In the genomic region with DNA sequence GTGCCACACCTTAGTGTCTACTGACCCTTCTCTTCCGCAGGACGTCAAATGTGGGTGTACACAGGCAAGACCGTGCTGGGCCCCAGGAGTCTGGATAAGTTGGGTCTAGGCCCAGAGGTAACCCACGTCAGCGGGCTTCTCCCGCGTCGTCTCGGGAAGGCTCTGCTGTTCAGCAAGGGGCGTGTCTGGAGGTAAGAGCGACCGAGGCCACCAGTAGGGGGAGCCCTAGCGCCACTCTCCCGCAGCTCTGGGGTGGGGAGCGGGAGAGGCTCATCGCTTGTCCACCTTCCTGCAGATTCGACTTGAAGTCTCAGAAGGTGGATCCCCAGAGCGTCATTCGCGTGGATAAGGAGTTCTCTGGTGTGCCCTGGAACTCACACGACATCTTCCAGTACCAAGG, we compare ENCODE assay signal across 8 mouse cellular contexts. TPM values are rescaled to one million over a fixed set of nuclear protein-coding genes. Genes with fewer than 3 reads are reported as not detected.
DNase-seq lines count a peak whose midpoint lies in the region; ATAC-seq lines count a peak whose summit lies in the region.

No protein-coding gene starts in this region.

- peak overlapping the region; percentile 6; the same call in 1 of the 2 replicates for H3K4me3 ChIP-seq in intestine, embryonic 16.5 days (ENCODE audit: low read length)
- no peak overlapping the region for H3K4me3 ChIP-seq in limb, embryonic 15.5 days
- no peak overlapping the region for H3K4me3 ChIP-seq in midbrain, embryonic 16.5 days (ENCODE audit: low read depth, low read length)

- H3K9me3 ChIP-seq in intestine, embryonic 16.5 days (ENCODE audit: control insufficient read depth, low read length): peaks cover 4% of the 10 kb centered on the region; the same call in 1 of the 2 replicates
- H3K9me3 ChIP-seq in limb, embryonic 15.5 days: no peaks in the 10 kb centered on the region
- no peaks in the 10 kb centered on the region; the same call in 1 of the 2 replicates for H3K9me3 ChIP-seq in midbrain, embryonic 16.5 days (replicated peaks; ENCODE audit: control insufficient read depth, low read length, poor library complexity, severe bottlenecking)

- H3K36me3 ChIP-seq in intestine, embryonic 16.5 days (ENCODE audit: control insufficient read depth, insufficient read depth, low read length): no peaks in the 10 kb centered on the region
- no peaks in the 10 kb centered on the region for H3K36me3 ChIP-seq in limb, embryonic 15.5 days
- no peaks in the 10 kb centered on the region for H3K36me3 ChIP-seq in midbrain, embryonic 16.5 days (ENCODE audit: control insufficient read depth, insufficient read depth, low read length)

- H3K4me1 ChIP-seq in intestine, embryonic 16.5 days (ENCODE audit: control insufficient read depth, insufficient read depth, low read length): peaks cover 7% of the 10 kb centered on the region
- H3K4me1 ChIP-seq in limb, embryonic 15.5 days: peaks cover 31% of the 10 kb centered on the region
- H3K4me1 ChIP-seq in midbrain, embryonic 16.5 days (ENCODE audit: control insufficient read depth, insufficient read depth, low read length): peaks cover 13% of the 10 kb centered on the region

- DNase-seq in left cerebral cortex, adult 18-20 months (ENCODE audit: low spot score in 2 of 2): peak; percentile 88 to 90
- no peak for DNase-seq in left cerebral cortex, adult 11 months (ENCODE audit: low spot score)
- DNase-seq in cerebellum, postnatal 4 days (ENCODE audit: low spot score in 2 of 2): peak; percentile 79 to 90
- peak; percentile 41 for DNase-seq in gastrocnemius, postnatal 25 days
- peak; percentile 48 to 54 for DNase-seq in spleen, postnatal 36 days (ENCODE audit: low spot score in 2 of 2)

- H3K27me3 ChIP-seq in intestine, embryonic 16.5 days (replicated peaks; ENCODE audit: control insufficient read depth, insufficient read depth, low read length): peaks cover 43% of the 10 kb centered on the region
- H3K27me3 ChIP-seq in limb, embryonic 15.5 days: peaks cover 79% of the 10 kb centered on the region
- H3K27me3 ChIP-seq in midbrain, embryonic 16.5 days (ENCODE audit: control insufficient read depth, insufficient read depth, low read depth, low read length): peaks cover 33% of the 10 kb centered on the region

- peak overlapping the region; percentile 37; the same call in 1 of the 2 replicates for H3K4me2 ChIP-seq in intestine, embryonic 16.5 days (ENCODE audit: low read depth, low read length)
- H3K4me2 ChIP-seq in limb, embryonic 15.5 days: peak overlapping the region; percentile 19; the same call in 1 of the 2 replicates
- H3K4me2 ChIP-seq in midbrain, embryonic 16.5 days (ENCODE audit: low read length): peak overlapping the region; percentile 40

- H3K27ac ChIP-seq in intestine, embryonic 16.5 days (ENCODE audit: low read length): no peak overlapping the region
- no peak overlapping the region for H3K27ac ChIP-seq in limb, embryonic 15.5 days
- no peak overlapping the region for H3K27ac ChIP-seq in midbrain, embryonic 16.5 days (ENCODE audit: low read length)

- WGBS in intestine, embryonic 16.5 days: 1% methylated on average over 21 of the region's 21 CpGs
- WGBS in limb, embryonic 15.5 days: 1% methylated on average over 21 of the region's 21 CpGs
- WGBS in midbrain, embryonic 16.5 days: 1% methylated on average over 21 of the region's 21 CpGs

- H3K9ac ChIP-seq in intestine, embryonic 16.5 days (ENCODE audit: low read depth, low read length): 0 out of 2 replicates have a peak overlapping the region, but pooled peaks have one; percentile 10
- H3K9ac ChIP-seq in limb, embryonic 15.5 days: no peak overlapping the region
- 0 out of 2 replicates have a peak overlapping the region, but pooled peaks have one; percentile 4 for H3K9ac ChIP-seq in midbrain, embryonic 16.5 days (ENCODE audit: low read depth, low read length)

- peak; percentile 78 for ATAC-seq in intestine, embryonic 16.5 days
- ATAC-seq in limb, embryonic 15.5 days (ENCODE audit: insufficient number of reproducible peaks, low FRiP score, low TSS enrichment, low read depth): 0 out of 2 replicates have a peak, but pooled peaks have one; percentile 44
- ATAC-seq in midbrain, embryonic 16.5 days: peak; percentile 57

RNA-seq across cellular contexts. Expression of gene Slc12a5, which starts 7.4 kb away (rescaled TPM):
- 100 to 1,000 TPM; 538 to 565 TPM for total RNA-seq in left cerebral cortex, adult 18-20 months (2021)
- under 1 TPM; 0.21 to 0.38 TPM for total RNA-seq in gastrocnemius, postnatal 25 days (2021)
- polyA plus RNA-seq in intestine, embryonic 16.5 days (2015; fragmentation: Nextera tagmentation; extraction: Ambion mirVana): 0.23 and 0.32 TPM in 2 replicates
- 0.51 and 0.97 TPM in 2 replicates for polyA plus RNA-seq in limb, embryonic 15.5 days (2015; fragmentation: Nextera tagmentation; extraction: Ambion mirVana)
- polyA plus RNA-seq in midbrain, embryonic 16.5 days (2015; fragmentation: Nextera tagmentation; extraction: Ambion mirVana): 52.8 and 57.7 TPM in 2 replicates

RNA-seq across cellular contexts. Expression of gene Mmp9, which starts 12.6 kb away (rescaled TPM):
- 1 to 10 TPM; 2.0 to 2.1 TPM for total RNA-seq in left cerebral cortex, adult 18-20 months (2021)
- total RNA-seq in gastrocnemius, postnatal 25 days (2021): 1 to 10 TPM in 1 of 2 experiments, under 1 TPM in 1; 0.64 to 1.4 TPM
- 7.6 and 9.3 TPM in 2 replicates for polyA plus RNA-seq in intestine, embryonic 16.5 days (2015; fragmentation: Nextera tagmentation; extraction: Ambion mirVana)
- 22.2 and 52.4 TPM in 2 replicates for polyA plus RNA-seq in limb, embryonic 15.5 days (2015; fragmentation: Nextera tagmentation; extraction: Ambion mirVana)
- polyA plus RNA-seq in midbrain, embryonic 16.5 days (2015; fragmentation: Nextera tagmentation; extraction: Ambion mirVana): 26.7 and 28.0 TPM in 2 replicates

RNA-seq across cellular contexts. Expression of gene Zfp335, which starts 41.7 kb away (rescaled TPM):
- total RNA-seq in left cerebral cortex, adult 18-20 months (2021): 10 to 100 TPM; 25.0 to 25.1 TPM
- total RNA-seq in gastrocnemius, postnatal 25 days (2021): 1 to 10 TPM; 8.2 to 9.2 TPM
- 9.6 and 10.5 TPM in 2 replicates for polyA plus RNA-seq in intestine, embryonic 16.5 days (2015; fragmentation: Nextera tagmentation; extraction: Ambion mirVana)
- polyA plus RNA-seq in limb, embryonic 15.5 days (2015; fragmentation: Nextera tagmentation; extraction: Ambion mirVana): 13.2 and 13.9 TPM in 2 replicates
- 16.2 and 16.9 TPM in 2 replicates for polyA plus RNA-seq in midbrain, embryonic 16.5 days (2015; fragmentation: Nextera tagmentation; extraction: Ambion mirVana)

Comparison
In these comparisons a context has a peak if more than half of its experiments do, and no peak if none do; other contexts are left out.
1. RNA of gene Slc12a5, which starts 7.4 kb away (polyA plus RNA-seq): 52.8 to 57.7 TPM in midbrain, embryonic 16.5 days; 0.51 to 0.97 TPM in limb, embryonic 15.5 days and 0.23 to 0.32 TPM in intestine, embryonic 16.5 days; every median in the first group is over 10 times any median in the second.
2. Peak in every context shown above with its lines, with median percentiles within 50 percentile points of each other: ATAC-seq and H3K4me2 ChIP-seq.